Mouse (Mus musculus): ENCODE measurements around the gene Gipc1. TPM values are rescaled to one million over a fixed set of nuclear protein-coding genes. Genes with fewer than 3 reads are reported as not detected.

Gipc1 gene
- polyA plus RNA-seq, 1 experiment from 2014 or later: 172 TPM

- Histone ChIP-seq H3K4me2 (replicated peaks) (no peak overlapping the region), H3K4me3 (replicated peaks) (no peak overlapping the region), H3K4me1 (replicated peaks) (no peaks in the 10 kb centered on the region), H3K27me3 (no peaks in the 10 kb centered on the region), H3K9me3 (no peaks in the 10 kb centered on the region), H3K9ac (replicated peaks) (no peak overlapping the region), H3K27ac (no peak overlapping the region), H3K36me3 (no peaks in the 10 kb centered on the region)
- 65% methylated on average over 5 of the region's 5 CpGs for WGBS
- ATAC-seq: no peak
These were observed 53.9 kb downstream of the Gipc1 start for GRCm38 (mm10) chr8:83706411-83706810.

- H3K4me2 ChIP-seq (replicated peaks): no peak overlapping the region
- no peaks in the 10 kb centered on the region for H3K4me1 ChIP-seq (replicated peaks)
- WGBS: 81% methylated on average over 8 of the region's 8 CpGs
- H3K36me3 ChIP-seq: no peaks in the 10 kb centered on the region
- H3K9ac ChIP-seq (replicated peaks): no peak overlapping the region
- no peaks in the 10 kb centered on the region for H3K27me3 ChIP-seq
- H3K9me3 ChIP-seq: no peaks in the 10 kb centered on the region
- no peak for ATAC-seq
- H3K27ac ChIP-seq: no peak overlapping the region
- no peak overlapping the region for H3K4me3 ChIP-seq (replicated peaks)
These were observed 55.1 kb downstream of the Gipc1 start for GRCm38 (mm10) chr8:83707554-83707953.

Other genes with a start within 250 kb of the Gipc1 start
- 212 and 214 TPM in 2 replicates for gene Scoc, start 194.3 kb upstream of the Gipc1 start, polyA plus RNA-seq (2015; fragmentation: Nextera tagmentation; extraction: Ambion mirVana)
- gene Olfr370, start 116.9 kb upstream of the Gipc1 start, polyA plus RNA-seq (2015; fragmentation: Nextera tagmentation; extraction: Ambion mirVana): 0.04 TPM in 1 of 2 replicates, not detected in the other
- gene Ndufb7, start 86.0 kb upstream of the Gipc1 start, polyA plus RNA-seq (2015; fragmentation: Nextera tagmentation; extraction: Ambion mirVana): 380 and 382 TPM in 2 replicates
- gene Tecr, start 44.7 kb upstream of the Gipc1 start, polyA plus RNA-seq (2015; fragmentation: Nextera tagmentation; extraction: Ambion mirVana): 820 and 847 TPM in 2 replicates
- gene Dnajb1, start 44.5 kb upstream of the Gipc1 start, polyA plus RNA-seq (2015; fragmentation: Nextera tagmentation; extraction: Ambion mirVana): 56.6 and 61.5 TPM in 2 replicates
- 0.75 and 0.81 TPM in 2 replicates for gene Ptger1, start 14.0 kb downstream of the Gipc1 start, polyA plus RNA-seq (2015; fragmentation: Nextera tagmentation; extraction: Ambion mirVana)
- 22.7 and 23.3 TPM in 2 replicates for gene Pkn1, start 46.5 kb downstream of the Gipc1 start, polyA plus RNA-seq (2015; fragmentation: Nextera tagmentation; extraction: Ambion mirVana)
- gene Ddx39, start 62.5 kb downstream of the Gipc1 start, polyA plus RNA-seq (2015; fragmentation: Nextera tagmentation; extraction: Ambion mirVana): 154 and 155 TPM in 2 replicates
- 8.6 and 8.7 TPM in 2 replicates for gene Adgre5, start 88.6 kb downstream of the Gipc1 start, polyA plus RNA-seq (2015; fragmentation: Nextera tagmentation; extraction: Ambion mirVana)
- gene Adgrl1, start 247.4 kb downstream of the Gipc1 start, polyA plus RNA-seq (2015; fragmentation: Nextera tagmentation; extraction: Ambion mirVana): 45.1 and 46.1 TPM in 2 replicates